Mouse (Mus musculus) gonadal fat pad, adult 2 months (tissue): Measurements from ENCODE around the gene Hyou1. TPM values are rescaled to one million over a fixed set of nuclear protein-coding genes. Genes with fewer than 3 reads are reported as not detected.

ENCODE experiments used
- polyA plus RNA-seq: library from polyadenylated mRNA; depleted of rRNA; stranded (reverse); fragments of >200 nt; gene quantifications from 2 replicates; pipeline ENCODE4 v1.2.3, GENCODE M21; 2012; rRNA removed

Gene Hyou1
- polyA plus RNA-seq, 1 experiment, result 124 TPM

Other genes with a start within 250 kb of the Hyou1 start
- 196 and 288 TPM in 2 replicates for gene Mcam, start 245.0 kb upstream of the Hyou1 start, polyA plus RNA-seq
- 12.2 and 14.1 TPM in 2 replicates for gene Cbl, start 145.4 kb upstream of the Hyou1 start, polyA plus RNA-seq
- 6.6 and 6.9 TPM in 2 replicates for gene Ccdc153, start 138.8 kb upstream of the Hyou1 start, polyA plus RNA-seq
- 1.4 and 2.3 TPM in 2 replicates for gene Pdzd3, start 128.0 kb upstream of the Hyou1 start, polyA plus RNA-seq
- 22.9 and 28.3 TPM in 2 replicates for gene Nlrx1, start 110.9 kb upstream of the Hyou1 start, polyA plus RNA-seq
- 4.9 and 6.6 TPM in 2 replicates for gene Abcg4, start 90.9 kb upstream of the Hyou1 start, polyA plus RNA-seq
- gene Hinfp, start 73.8 kb upstream of the Hyou1 start, polyA plus RNA-seq, result 25.4 and 39.6 TPM in 2 replicates
- gene C2cd2l, start 59.2 kb upstream of the Hyou1 start, polyA plus RNA-seq, result 51.5 and 52.0 TPM in 2 replicates
- gene Dpagt1, start 53.5 kb upstream of the Hyou1 start, polyA plus RNA-seq, result 54.1 and 58.4 TPM in 2 replicates
- gene H2afx, start 44.8 kb upstream of the Hyou1 start, polyA plus RNA-seq, result 52.0 and 59.0 TPM in 2 replicates
- 65.2 and 74.7 TPM in 2 replicates for gene Hmbs, start 35.3 kb upstream of the Hyou1 start, polyA plus RNA-seq
- 42.6 and 46.1 TPM in 2 replicates for gene Vps11, start 17.8 kb upstream of the Hyou1 start, polyA plus RNA-seq
- 90.4 and 96.0 TPM in 2 replicates for gene Slc37a4, start 17.4 kb downstream of the Hyou1 start, polyA plus RNA-seq
- gene Rps25, start 27.6 kb downstream of the Hyou1 start, polyA plus RNA-seq, result 255 and 355 TPM in 2 replicates
- gene Trappc4, start 28.1 kb downstream of the Hyou1 start, polyA plus RNA-seq, result 63.4 and 83.7 TPM in 2 replicates
- 25.4 and 35.0 TPM in 2 replicates for gene Ccdc84, start 39.1 kb downstream of the Hyou1 start, polyA plus RNA-seq
- gene Foxr1, start 61.6 kb downstream of the Hyou1 start, polyA plus RNA-seq, result 0.05 TPM in 1 of 2 replicates, not detected in the other
- 5.7 and 7.3 TPM in 2 replicates for gene Upk2, start 75.5 kb downstream of the Hyou1 start, polyA plus RNA-seq
- gene Bcl9l, start 103.3 kb downstream of the Hyou1 start, polyA plus RNA-seq, result 31.3 and 54.0 TPM in 2 replicates
- 0.88 and 1.2 TPM in 2 replicates for gene Cxcr5, start 182.4 kb downstream of the Hyou1 start, polyA plus RNA-seq
- gene Ddx6, start 225.4 kb downstream of the Hyou1 start, polyA plus RNA-seq, result 22.8 and 32.0 TPM in 2 replicates